ENCODE assay signal across 12 mouse cellular contexts in the genomic region with DNA sequence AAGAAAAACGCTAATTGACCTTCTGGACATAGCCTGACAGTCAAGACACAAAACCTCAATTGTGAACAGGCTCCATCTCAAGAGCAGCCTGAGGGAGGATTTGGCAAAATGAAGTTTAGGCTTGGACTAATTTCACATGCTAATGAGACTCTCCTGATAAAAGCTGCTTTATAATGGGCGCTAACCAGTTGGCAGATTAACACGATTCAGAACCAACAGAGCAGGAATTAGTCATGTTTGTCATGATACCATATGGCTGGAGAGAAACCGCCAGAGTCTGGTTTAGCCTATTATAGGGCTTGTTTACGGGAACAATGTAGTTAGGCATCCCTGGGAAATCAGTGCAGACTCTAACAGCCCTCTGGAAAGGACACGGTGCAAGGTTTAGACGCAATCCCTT.
DNase-seq lines count a peak whose midpoint lies in the region; ATAC-seq and TF ChIP-seq lines count a peak whose summit lies in the region.
"Had no signal": no experiment of that assay in that cellular context is flagged by ENCODE, and none has a peak within 500 bp of the region (broad histone marks: within the 10 kb centered on the region; RNA-seq: fewer than 3 reads in every experiment).

No protein-coding gene starts in this region.

- H3K9ac ChIP-seq in forebrain, embryonic 13.5 days: 0 out of 2 replicates have a peak overlapping the region, but pooled peaks have one; percentile 21
- H3K9ac ChIP-seq in intestine, postnatal 0 days (ENCODE audit: low read depth, low read length): no peak overlapping the region
- H3K9ac ChIP-seq: intestine, embryonic 15.5 days had no signal

- 7% methylated on average over 7 of the region's 7 CpGs for WGBS in forebrain, embryonic 13.5 days
- WGBS in thymus, adult 2 months: 79% methylated on average over 7 of the region's 7 CpGs
- WGBS in intestine, postnatal 0 days: 36% methylated on average over 7 of the region's 7 CpGs

- TF ChIP-seq CTCF in thymus, adult 2 months (IDR thresholded peaks at IDR 0.05; ENCODE audit: borderline replicate concordance, control insufficient read depth, extremely low read depth, insufficient read depth, low read length, poor library complexity): no peak
- TF ChIP-seq CTCF in intestine, postnatal 0 days (IDR thresholded peaks at IDR 0.05; ENCODE audit: low read depth): no peak

- peak; percentile 52 for DNase-seq in left cerebral cortex, postnatal 4 days
- DNase-seq in left cerebral cortex, adult 11 months (ENCODE audit: low spot score): no peak
- DNase-seq in layer of hippocampus, adult 9-11 months: peak; percentile 83
- peak; percentile 65 for DNase-seq in retina, embryonic 14.5 days (ENCODE audit: low spot score)
- DNase-seq in T-cell, adult 2 months (ENCODE audit: low spot score): no peak
- no peak for DNase-seq in thymus, adult 2 months
- DNase-seq: lung, postnatal 4 days; thymus, postnatal 36 days had no signal

- peak overlapping the region; percentile 18 for H3K4me2 ChIP-seq in forebrain, embryonic 13.5 days
- no peak overlapping the region for H3K4me2 ChIP-seq in intestine, postnatal 0 days (replicated peaks; ENCODE audit: low read depth)
- H3K4me2 ChIP-seq: intestine, embryonic 15.5 days had no signal

- TF ChIP-seq POLR2A in thymus, adult 2 months (IDR thresholded peaks at IDR 0.05; ENCODE audit: control insufficient read depth, extremely low read depth, insufficient read depth, low read length, poor library complexity): no peak

- intact Hi-C loops in left cerebral cortex, postnatal 4 days (cut with DNase I): no loop called here

- ATAC-seq in forebrain, embryonic 13.5 days: peak; percentile 93
- no peak for ATAC-seq in intestine, postnatal 0 days
- ATAC-seq: activated CD4-positive, CD25-positive, alpha-beta regulatory T cell, adult 4 months; intestine, embryonic 15.5 days had no signal

- H3K9me3 ChIP-seq in forebrain, embryonic 13.5 days (replicated peaks): no peaks in the 10 kb centered on the region
- no peaks in the 10 kb centered on the region for H3K9me3 ChIP-seq in intestine, postnatal 0 days (ENCODE audit: control insufficient read depth)
- H3K9me3 ChIP-seq: intestine, embryonic 15.5 days had no signal

- peaks cover 69% of the 10 kb centered on the region for H3K4me1 ChIP-seq in forebrain, embryonic 13.5 days
- H3K4me1 ChIP-seq in thymus, adult 2 months (replicated peaks; ENCODE audit: control insufficient read depth, insufficient read depth, low read length): no peaks in the 10 kb centered on the region
- no peaks in the 10 kb centered on the region for H3K4me1 ChIP-seq in intestine, postnatal 0 days (replicated peaks; ENCODE audit: control insufficient read depth, insufficient read depth, low read length)
- H3K4me1 ChIP-seq: intestine, embryonic 15.5 days had no signal

- H3K27me3 ChIP-seq in forebrain, embryonic 13.5 days: no peaks in the 10 kb centered on the region
- H3K27me3 ChIP-seq in thymus, adult 2 months (ENCODE audit: control insufficient read depth, insufficient read depth, low read length): no peaks in the 10 kb centered on the region; the same call in 1 of the 2 replicates
- 0 out of 2 replicates have a peak, but pooled peaks cover 2% of the 10 kb centered on the region for H3K27me3 ChIP-seq in intestine, postnatal 0 days (replicated peaks; ENCODE audit: control insufficient read depth, insufficient read depth, low read length)
- H3K27me3 ChIP-seq: intestine, embryonic 15.5 days had no signal

- no peaks in the 10 kb centered on the region for H3K36me3 ChIP-seq in forebrain, embryonic 13.5 days (ENCODE audit: poor library complexity, severe bottlenecking)
- H3K36me3 ChIP-seq in thymus, adult 2 months (ENCODE audit: control insufficient read depth, insufficient read depth, low read length): no peaks in the 10 kb centered on the region
- no peaks in the 10 kb centered on the region for H3K36me3 ChIP-seq in intestine, postnatal 0 days (ENCODE audit: control insufficient read depth, insufficient read depth)
- H3K36me3 ChIP-seq: intestine, embryonic 15.5 days had no signal

- H3K27ac ChIP-seq in forebrain, embryonic 13.5 days: peak overlapping the region; percentile 97
- H3K27ac ChIP-seq in thymus, adult 2 months (ENCODE audit: control insufficient read depth, insufficient read depth, low read length): no peak overlapping the region
- no peak overlapping the region for H3K27ac ChIP-seq in intestine, postnatal 0 days (ENCODE audit: low read depth, low read length)
- H3K27ac ChIP-seq: intestine, embryonic 15.5 days had no signal

- no peak overlapping the region for H3K4me3 ChIP-seq in forebrain, embryonic 13.5 days
- no peak overlapping the region for H3K4me3 ChIP-seq in thymus, adult 2 months (ENCODE audit: control insufficient read depth, insufficient read depth, low read length)
- no peak overlapping the region for H3K4me3 ChIP-seq in intestine, postnatal 0 days (ENCODE audit: low read depth, low read length)
- H3K4me3 ChIP-seq: intestine, embryonic 15.5 days had no signal

Comparison
In these comparisons a context has a peak if more than half of its experiments do, and no peak if none do; other contexts are left out.
1. DNase-seq: peak in left cerebral cortex, postnatal 4 days (single experiment), layer of hippocampus, adult 9-11 months (single experiment) and retina, embryonic 14.5 days (single experiment); none in left cerebral cortex, adult 11 months (single experiment), T-cell, adult 2 months (single experiment) and thymus, adult 2 months (single experiment).